Mouse (Mus musculus) stomach, postnatal 0 days (tissue): ENCODE data around the gene Abcb8.

Source experiments
- CTCF ChIP-seq: IDR thresholded peaks from 2 replicates; pipeline ENCODE4 v1.5.1; 2016; ENCODE audit warnings: antibody characterized with exemption, low read depth, mild to moderate bottlenecking, moderate library complexity
- EP300 ChIP-seq: optimal IDR thresholded peaks from 2 replicates; pipeline ENCODE3; 2016; ENCODE audit warnings: antibody characterized with exemption

GRCm38 (mm10) chr5:24385887-24386550 is 7.4 kb upstream of the Abcb8 start:
- TF ChIP-seq CTCF = no peak
- TF ChIP-seq EP300 = no peak
